Mouse (Mus musculus) heart, embryonic 12.5 days (tissue): ENCODE results near the gene Tmem129. TPM values are rescaled to one million over a fixed set of nuclear protein-coding genes. Genes with fewer than 3 reads are reported as not detected.
A peak's percentile ranks its signal among the peaks of the same experiment; 100 is the strongest.

Source experiments
- ATAC-seq: fragments of 200-750 bp; cut with Nextera tagmentation; 2 replicates; pipeline ENCODE4 v1.8.0; 2017; ENCODE audit warnings: moderate TSS enrichment, moderate library complexity; ENCODE audit not compliant: insufficient number of reproducible peaks, low FRiP score
- H3K27ac ChIP-seq: fragments of 300-500 bp; sonication (generic); 2 replicates; pipeline ENCODE4 v1.5.1; 2016; ENCODE audit warnings: mild to moderate bottlenecking, moderate library complexity; ENCODE audit not compliant: poor library complexity, severe bottlenecking
- H3K27me3 ChIP-seq: fragments of 300-500 bp; sonication (generic); replicated peaks from 2 replicates; pipeline ENCODE4 v1.6.1; 2016; ENCODE audit warnings: mild to moderate bottlenecking, moderate library complexity
- H3K36me3 ChIP-seq: fragments of 300-500 bp; sonication (generic); 2 replicates; pipeline ENCODE4 v1.6.1; 2016; ENCODE audit warnings: mild to moderate bottlenecking, moderate library complexity
- H3K4me1 ChIP-seq: fragments of 300-500 bp; sonication (generic); replicated peaks from 2 replicates; pipeline ENCODE4 v1.6.1; 2016; ENCODE audit warnings: mild to moderate bottlenecking
- H3K4me2 ChIP-seq: fragments of 300-500 bp; sonication (generic); 2 replicates; pipeline ENCODE4 v1.6.1; 2016; ENCODE audit warnings: mild to moderate bottlenecking, moderate library complexity
- H3K4me3 ChIP-seq: fragments of 300-500 bp; sonication (generic); 2 replicates; pipeline ENCODE4 v1.5.1; 2016; ENCODE audit warnings: mild to moderate bottlenecking
- H3K9ac ChIP-seq: fragments of 300-500 bp; sonication (generic); 2 replicates; pipeline ENCODE4 v1.6.1; 2016; ENCODE audit warnings: mild to moderate bottlenecking, moderate library complexity
- H3K9me3 ChIP-seq: fragments of 300-500 bp; sonication (generic); replicated peaks from 2 replicates; pipeline ENCODE4 v1.6.1; 2016; ENCODE audit warnings: mild to moderate bottlenecking, moderate library complexity
- WGBS: fragments of 180-500 bp; shearing (Covaris S2); methylation state at CpG from one replicate; pipeline ENCODE4 v1.1.7; 2016; 5-methylcytosine and 5-hydroxymethylcytosine counted together
- polyA plus RNA-seq: library from polyadenylated mRNA; unstranded; fragments of >200 nt; fragmentation: Nextera tagmentation; extraction: Ambion mirVana; gene quantifications from 2 replicates; pipeline ENCODE4 v1.2.1, GENCODE M21; 2016

The Tmem129 gene
- polyA plus RNA-seq, result 34.3 and 34.9 TPM in 2 replicates

DNA sequence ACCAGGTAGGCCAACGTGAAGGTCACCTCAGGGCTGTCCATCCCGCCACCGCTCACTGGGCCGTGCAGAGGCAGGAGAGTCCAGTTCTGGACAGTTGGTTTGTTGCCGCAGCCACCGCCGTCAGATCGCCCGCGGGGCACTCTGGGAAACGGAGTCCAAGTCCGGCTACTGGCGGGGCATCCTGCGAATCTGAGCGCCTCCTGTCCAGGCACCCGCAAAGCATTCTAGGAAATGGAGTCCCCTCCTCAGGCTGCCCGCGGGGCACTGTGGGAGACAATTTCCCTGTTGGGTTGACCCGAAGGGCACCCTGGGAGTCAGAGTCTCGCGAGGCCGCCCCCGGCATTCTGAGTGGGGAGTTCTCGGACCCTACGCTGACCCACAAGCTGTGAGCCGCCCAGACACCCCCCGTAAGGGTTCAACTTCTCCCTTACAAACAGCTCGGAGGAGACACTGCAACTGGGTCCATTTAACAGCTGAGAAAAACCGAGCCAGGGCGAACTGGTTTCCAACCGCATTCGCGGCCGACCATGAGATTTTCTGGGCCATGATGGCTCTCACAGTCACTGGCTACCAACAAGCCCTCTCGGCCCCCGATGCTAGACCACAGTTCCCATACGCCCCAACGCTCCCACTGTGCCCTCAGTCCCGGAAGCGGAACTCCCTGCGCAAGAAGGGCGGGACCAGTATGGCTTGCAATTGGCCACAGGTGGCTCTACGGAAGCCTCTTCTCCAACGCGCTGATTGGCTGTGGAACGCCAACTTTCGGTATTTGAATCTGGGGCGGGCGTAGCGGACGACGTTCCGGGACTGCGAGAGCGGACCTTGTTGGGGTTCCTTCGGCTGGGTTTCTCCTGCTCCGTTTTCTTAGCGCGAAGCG, at the start of gene Tmem129, which contains the start of gene Tacc3:
Tmem129 (minus strand) TSS at position 630 of the 877 bp plus-strand sequence.
Tacc3 (plus strand) TSS at position 342 of the 877 bp plus-strand sequence.
- H3K27ac ChIP-seq, result peak within 1 kb of the TSS; percentile 94
- H3K4me1 ChIP-seq, result peaks cover 40% of the 10 kb centered on the region
- no peaks in the 10 kb centered on the region for H3K27me3 ChIP-seq
- peak within 1 kb of the TSS; percentile 85 for H3K9ac ChIP-seq
- H3K4me2 ChIP-seq, result peak within 1 kb of the TSS; percentile 83
- H3K36me3 ChIP-seq, result peaks cover 52% of the 10 kb centered on the region
- WGBS, result under 1% methylated on average over 60 of the region's 60 CpGs
- H3K9me3 ChIP-seq, result no peaks in the 10 kb centered on the region
- H3K4me3 ChIP-seq, result peak within 1 kb of the TSS; percentile 74
- ATAC-seq, result peak; percentile 96

- H3K9ac ChIP-seq, result no peak overlapping the region
- no peaks in the 10 kb centered on the region for H3K27me3 ChIP-seq
- no peak for ATAC-seq
- no peak overlapping the region for H3K4me3 ChIP-seq
- H3K27ac ChIP-seq, result no peak overlapping the region
- 46% methylated on average over 4 of the region's 4 CpGs for WGBS
- H3K4me1 ChIP-seq, result peaks cover 45% of the 10 kb centered on the region
- no peak overlapping the region for H3K4me2 ChIP-seq
- no peaks in the 10 kb centered on the region for H3K36me3 ChIP-seq
- no peaks in the 10 kb centered on the region for H3K9me3 ChIP-seq
These were observed 48.9 kb upstream of the Tmem129 start for GRCm38 (mm10) chr5:33707163-33707562.

GRCm38 (mm10) chr5:33706350-33706629, 48.1 kb upstream of the Tmem129 start:
- Histone ChIP-seq H3K27ac (0 out of 2 replicates have a peak overlapping the region, but pooled peaks have one; percentile 28), H3K9ac (no peak overlapping the region), H3K9me3 (no peaks in the 10 kb centered on the region), H3K36me3 (no peaks in the 10 kb centered on the region), H3K27me3 (no peaks in the 10 kb centered on the region), H3K4me1 (peaks cover 48% of the 10 kb centered on the region), H3K4me3 (no peak overlapping the region), H3K4me2 (no peak overlapping the region)
- ATAC-seq, result no peak
- 89% methylated on average over 1 of the region's 1 CpGs for WGBS

DNA sequence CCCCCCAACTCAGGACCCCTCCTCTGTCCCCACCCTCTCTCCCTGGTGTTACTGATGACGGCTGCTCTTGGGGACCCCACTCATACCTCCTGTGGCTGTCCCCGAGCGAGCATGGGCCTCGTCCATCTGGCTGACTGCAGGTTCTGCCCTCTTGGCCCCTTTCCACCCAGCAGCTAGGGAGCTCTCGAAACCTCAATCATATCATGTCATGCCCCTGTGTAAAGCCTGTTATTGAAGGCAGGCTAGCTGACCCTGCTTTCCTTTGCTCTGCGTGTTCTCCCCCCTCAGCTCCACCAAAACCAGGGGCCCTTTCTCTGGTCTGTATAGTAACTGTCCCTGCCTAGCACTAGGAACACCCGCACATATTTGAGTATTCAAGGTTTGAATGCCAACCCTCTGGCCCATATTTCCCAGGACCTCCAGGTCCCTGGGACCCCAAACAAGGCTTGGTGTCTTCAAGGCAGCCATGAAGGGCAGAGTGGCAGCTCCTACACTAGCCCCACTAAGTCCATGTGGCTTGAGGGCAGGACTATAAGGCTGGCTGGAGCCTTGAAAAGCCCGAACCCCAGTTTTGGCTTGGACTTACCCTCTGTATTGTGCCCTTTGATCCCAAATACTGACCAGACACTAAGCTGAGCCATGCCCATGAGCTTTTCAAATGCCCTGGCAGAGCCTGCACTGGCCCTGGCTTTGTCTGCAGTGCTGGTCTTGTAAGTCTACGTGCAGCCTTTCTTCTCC, 47.6 kb upstream of the Tmem129 start:
- no peaks in the 10 kb centered on the region for H3K9me3 ChIP-seq
- H3K9ac ChIP-seq, result no peak overlapping the region
- H3K27ac ChIP-seq, result 0 out of 2 replicates have a peak overlapping the region, but pooled peaks have one; percentile 28
- H3K36me3 ChIP-seq, result no peaks in the 10 kb centered on the region
- 25% methylated on average over 9 of the region's 9 CpGs for WGBS
- peaks cover 48% of the 10 kb centered on the region for H3K4me1 ChIP-seq
- peak; percentile 23 for ATAC-seq
- H3K4me3 ChIP-seq, result no peak overlapping the region
- no peaks in the 10 kb centered on the region for H3K27me3 ChIP-seq
- peak overlapping the region; percentile 44 for H3K4me2 ChIP-seq

DNA sequence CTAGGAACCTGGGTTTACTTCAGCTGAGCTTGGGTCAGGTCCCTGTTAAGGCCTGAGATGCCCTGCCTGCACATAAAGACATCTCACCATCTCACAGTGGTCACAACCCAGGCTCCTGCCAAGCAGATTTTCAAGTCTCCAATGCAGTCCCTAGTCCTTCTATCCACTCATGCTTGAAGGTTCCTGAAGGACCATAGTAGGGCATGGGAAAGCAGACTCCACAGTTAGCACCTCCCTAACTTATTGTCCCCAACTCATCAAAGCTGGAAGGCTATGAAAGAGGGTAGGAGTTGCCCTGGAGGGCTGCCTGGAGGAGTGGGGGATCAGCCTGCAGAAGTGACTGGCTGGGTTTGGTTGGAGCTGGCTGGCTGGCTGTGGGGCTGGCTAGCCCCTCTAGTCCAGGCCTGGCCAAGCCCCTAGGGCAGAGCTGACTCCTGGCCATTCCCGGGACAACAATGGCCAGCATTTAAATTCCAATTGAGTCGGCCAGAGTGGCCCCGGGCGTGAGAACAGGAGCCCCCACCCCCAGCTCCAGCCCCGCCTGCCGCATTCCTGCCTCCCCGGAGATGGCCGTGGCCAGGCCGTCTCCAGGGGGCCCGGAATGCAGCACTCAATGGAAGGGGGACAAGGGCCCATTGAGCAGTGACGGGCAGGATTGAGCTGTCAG, 46.9 kb upstream of the Tmem129 start:
- peaks cover 54% of the 10 kb centered on the region for H3K4me1 ChIP-seq
- ATAC-seq, result peak; percentile 27; the same call in 1 of the 2 replicates
- 0 out of 2 replicates have a peak overlapping the region, but pooled peaks have one; percentile 28 for H3K27ac ChIP-seq
- no peaks in the 10 kb centered on the region for H3K27me3 ChIP-seq
- no peaks in the 10 kb centered on the region for H3K9me3 ChIP-seq
- H3K4me2 ChIP-seq, result peak overlapping the region; percentile 44
- H3K36me3 ChIP-seq, result no peaks in the 10 kb centered on the region
- no peak overlapping the region for H3K4me3 ChIP-seq
- 6% methylated on average over 11 of the region's 11 CpGs for WGBS
- no peak overlapping the region for H3K9ac ChIP-seq

DNA sequence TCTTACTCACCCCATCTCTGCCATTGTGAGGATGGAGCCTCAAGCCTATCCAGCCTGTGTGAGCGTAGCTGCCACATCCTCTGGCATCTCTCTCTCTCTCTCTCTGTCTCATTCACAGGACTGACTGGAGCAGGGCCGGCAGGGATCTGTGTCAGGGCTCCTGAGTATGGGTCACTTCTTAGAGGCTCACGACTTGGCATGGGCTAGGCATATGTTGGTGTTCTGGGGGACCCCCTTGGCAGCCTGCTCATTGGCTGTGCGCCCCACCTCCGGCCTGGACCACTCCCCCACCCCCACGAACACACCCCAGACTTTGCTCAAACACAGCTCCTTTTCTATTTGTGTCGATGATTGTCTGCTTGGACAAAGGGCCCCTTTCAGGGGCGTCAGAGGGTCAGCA, 45.8 kb upstream of the Tmem129 start:
- Histone ChIP-seq H3K4me1 (peaks cover 63% of the 10 kb centered on the region), H3K4me2 (no peak overlapping the region), H3K27ac (no peak overlapping the region)

DNA sequence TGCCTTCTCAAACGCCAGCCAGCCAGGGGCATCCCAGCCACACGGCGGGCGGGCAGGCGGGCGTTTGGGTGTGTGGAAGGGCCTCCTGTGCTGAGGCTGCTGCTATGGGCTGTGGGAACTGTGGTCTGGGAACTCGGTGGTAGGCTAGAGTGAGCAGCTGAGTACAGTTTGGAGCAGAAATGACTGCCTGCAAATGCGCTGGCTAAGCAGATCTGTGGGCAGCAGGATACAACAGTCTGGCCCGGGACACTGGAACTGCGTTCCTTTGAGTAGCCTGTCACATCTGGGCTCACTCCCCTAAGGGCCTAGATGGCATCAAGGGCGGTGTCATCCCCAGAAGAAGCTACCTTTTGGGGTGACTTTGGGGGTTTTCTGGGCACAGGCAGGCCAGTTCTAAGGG, 43.6 kb upstream of the Tmem129 start:
- Histone ChIP-seq H3K27me3 (peaks cover 23% of the 10 kb centered on the region), H3K4me3 (no peak overlapping the region), H3K27ac (no peak overlapping the region), H3K9me3 (no peaks in the 10 kb centered on the region), H3K4me2 (no peak overlapping the region), H3K9ac (no peak overlapping the region), H3K36me3 (no peaks in the 10 kb centered on the region), H3K4me1 (peaks cover 61% of the 10 kb centered on the region)
- no peak for ATAC-seq
- 80% methylated on average over 11 of the region's 11 CpGs for WGBS

More for the DNA sequence above, 45.8 kb upstream of the Tmem129 start:
- H3K4me3 ChIP-seq, result no peak overlapping the region
- H3K27me3 ChIP-seq, result peaks cover 4% of the 10 kb centered on the region
- no peaks in the 10 kb centered on the region for H3K36me3 ChIP-seq
- no peak for ATAC-seq
- H3K9me3 ChIP-seq, result no peaks in the 10 kb centered on the region
- no peak overlapping the region for H3K9ac ChIP-seq
- 68% methylated on average over 8 of the region's 8 CpGs for WGBS

GRCm38 (mm10) chr5:33700010-33700409, 41.8 kb upstream of the Tmem129 start:
- no peak overlapping the region for H3K4me3 ChIP-seq
- H3K27ac ChIP-seq, result no peak overlapping the region
- H3K9ac ChIP-seq, result no peak overlapping the region
- H3K36me3 ChIP-seq, result no peaks in the 10 kb centered on the region
- H3K4me1 ChIP-seq, result peaks cover 52% of the 10 kb centered on the region
- 16% methylated on average over 13 of the region's 13 CpGs for WGBS
- peaks cover 36% of the 10 kb centered on the region for H3K27me3 ChIP-seq
- H3K4me2 ChIP-seq, result peak overlapping the region; percentile 28; the same call in 1 of the 2 replicates
- ATAC-seq, result no peak
- no peaks in the 10 kb centered on the region for H3K9me3 ChIP-seq

DNA sequence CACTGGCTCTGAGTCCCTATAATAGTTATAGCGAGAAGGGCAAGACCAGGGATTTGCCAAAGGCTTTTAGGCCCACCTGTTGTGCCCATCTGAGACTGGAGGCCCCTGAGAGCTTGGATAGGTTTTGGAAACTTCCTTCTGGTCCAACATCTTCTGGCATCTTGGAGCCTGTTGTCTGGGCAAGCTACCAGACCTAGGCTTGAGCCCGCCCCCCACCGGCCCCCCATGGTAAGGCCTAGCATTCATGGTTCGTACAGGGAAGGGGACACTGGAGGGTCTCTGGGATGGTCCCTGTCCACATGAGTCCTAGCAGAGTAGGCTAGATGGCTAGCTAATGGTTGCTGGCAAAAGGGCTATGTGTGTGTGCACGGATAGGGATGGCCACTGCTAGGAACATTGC, 40.5 kb upstream of the Tmem129 start:
- H3K27me3 ChIP-seq, result peaks cover 48% of the 10 kb centered on the region
- 92% methylated on average over 5 of the region's 5 CpGs for WGBS

DNA sequence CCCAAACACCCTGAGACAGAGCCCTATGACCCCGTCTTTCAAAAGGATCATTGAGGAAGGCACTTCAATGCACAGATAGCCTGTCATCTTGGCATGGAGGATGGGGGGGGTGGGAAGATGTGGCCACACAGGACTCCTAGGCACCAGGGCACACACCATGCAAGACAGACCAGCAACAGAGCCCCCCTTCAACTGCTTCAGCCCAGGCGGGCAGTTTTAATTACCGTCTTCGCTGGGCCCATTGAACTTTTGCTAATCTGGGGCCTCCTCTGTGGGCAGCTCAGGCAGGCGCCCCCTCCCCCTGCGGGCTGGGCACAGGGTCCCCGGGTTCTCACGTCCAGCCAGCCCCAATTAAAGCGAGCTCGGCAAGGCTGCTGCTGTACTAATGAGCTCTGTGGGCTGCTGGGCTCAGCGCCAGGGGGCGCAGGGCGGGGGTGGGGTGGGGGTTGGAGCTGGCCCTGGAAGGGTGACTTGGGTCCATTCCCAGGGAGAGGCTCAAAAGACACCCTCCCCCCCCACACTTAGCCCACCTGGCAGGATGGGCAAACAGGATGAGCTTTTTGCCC, 39.8 kb upstream of the Tmem129 start:
- H3K27ac ChIP-seq, result no peak overlapping the region
- no peaks in the 10 kb centered on the region for H3K9me3 ChIP-seq
- H3K4me1 ChIP-seq, result peaks cover 47% of the 10 kb centered on the region
- peaks cover 52% of the 10 kb centered on the region for H3K27me3 ChIP-seq
- 33% methylated on average over 13 of the region's 13 CpGs for whole genome bisulfite sequencing
- H3K36me3 ChIP-seq, result no peaks in the 10 kb centered on the region
- no peak for ATAC-seq
- H3K4me2 ChIP-seq, result no peak overlapping the region
- H3K9ac ChIP-seq, result no peak overlapping the region
- no peak overlapping the region for H3K4me3 ChIP-seq

More for the DNA sequence above, 40.5 kb upstream of the Tmem129 start:
- Histone ChIP-seq H3K4me1 (peaks cover 44% of the 10 kb centered on the region), H3K4me2 (no peak overlapping the region), H3K27ac (no peak overlapping the region), H3K4me3 (no peak overlapping the region), H3K36me3 (no peaks in the 10 kb centered on the region), H3K9ac (no peak overlapping the region), H3K9me3 (no peaks in the 10 kb centered on the region)
- no peak for ATAC-seq
